Mouse (Mus musculus) thymus, postnatal 14 days (tissue): ENCODE results near the gene Mbnl1.

Experiments used
- DNase-seq: peaks from one replicate; pipeline ENCODE4 v3.0.0; 2021

Mbnl1 gene

DNA sequence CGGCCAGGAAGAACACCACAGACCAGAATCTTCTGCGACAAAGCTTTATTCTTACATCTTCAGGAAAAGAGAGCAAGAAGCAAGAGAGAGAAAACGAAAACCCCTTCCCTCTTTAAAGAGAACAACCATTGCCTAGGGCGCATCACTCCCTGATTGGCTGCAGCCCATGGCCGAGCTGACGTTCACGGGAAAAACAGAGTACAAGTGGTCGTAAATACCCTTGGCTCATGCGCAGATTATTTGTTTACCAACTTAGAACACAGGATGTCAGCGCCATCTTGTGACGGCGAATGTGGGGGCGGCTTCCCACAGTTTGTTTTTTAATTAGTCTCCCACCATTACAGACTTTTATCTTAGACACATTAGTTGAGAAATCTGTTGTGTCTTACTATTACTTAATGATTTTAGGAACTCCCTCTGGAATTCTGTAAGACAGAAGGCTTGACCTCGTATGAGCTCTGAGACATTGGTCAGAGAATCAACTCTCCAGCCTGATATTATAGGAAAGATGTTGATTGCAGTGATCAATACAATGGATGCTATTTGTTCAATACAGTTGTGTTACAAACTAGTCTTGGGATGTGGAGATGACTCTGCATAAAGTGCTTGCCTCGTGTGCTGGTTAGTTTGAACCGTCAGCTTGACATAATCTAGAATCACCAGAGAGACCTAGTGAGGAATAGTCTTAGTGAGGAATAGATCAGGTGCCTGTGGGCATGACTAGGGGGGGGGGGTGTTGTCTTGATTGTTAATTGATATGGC lies 22.3 kb downstream of the Mbnl1 start:
- peak; percentile 27 for DNase-seq

DNA sequence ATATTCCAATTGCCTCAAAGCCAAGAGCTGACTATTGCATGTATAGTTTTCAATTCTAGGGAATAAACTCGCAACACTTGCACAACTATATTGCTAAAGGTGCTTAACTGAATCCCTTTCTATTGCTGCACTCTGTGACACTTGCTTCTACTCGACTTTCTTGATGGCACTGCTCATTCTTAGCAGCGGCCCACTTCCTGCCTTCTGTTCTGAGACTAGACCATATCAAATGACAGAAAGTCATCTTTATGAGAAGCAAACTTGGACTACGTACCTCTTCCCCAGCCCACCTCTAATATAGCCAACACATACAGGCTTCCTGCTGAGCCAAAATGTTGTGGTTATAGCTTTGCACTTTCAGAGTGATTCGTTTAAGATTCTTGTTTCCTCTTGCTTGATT lies 23.6 kb downstream of the Mbnl1 start:
- DNase-seq = peak; percentile 57

DNA sequence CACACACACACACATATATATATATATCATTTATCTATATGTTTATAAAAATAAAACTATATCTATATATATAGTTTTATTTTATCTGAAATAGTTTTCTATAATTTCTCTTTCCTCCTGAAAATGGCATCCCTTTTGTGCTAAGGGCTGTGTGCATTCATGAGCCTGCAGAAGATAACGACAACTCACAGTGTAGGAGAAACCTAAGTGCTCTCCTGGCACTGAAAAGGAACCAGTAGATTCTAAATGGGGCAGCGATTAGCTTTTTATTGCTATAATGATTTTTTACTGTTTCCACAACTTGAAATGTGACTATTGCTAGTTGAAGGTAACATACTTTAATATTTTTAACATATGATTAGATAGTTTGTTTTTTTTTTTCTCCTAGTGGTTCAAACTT lies 25.5 kb downstream of the Mbnl1 start:
- no peak for DNase-seq

DNA sequence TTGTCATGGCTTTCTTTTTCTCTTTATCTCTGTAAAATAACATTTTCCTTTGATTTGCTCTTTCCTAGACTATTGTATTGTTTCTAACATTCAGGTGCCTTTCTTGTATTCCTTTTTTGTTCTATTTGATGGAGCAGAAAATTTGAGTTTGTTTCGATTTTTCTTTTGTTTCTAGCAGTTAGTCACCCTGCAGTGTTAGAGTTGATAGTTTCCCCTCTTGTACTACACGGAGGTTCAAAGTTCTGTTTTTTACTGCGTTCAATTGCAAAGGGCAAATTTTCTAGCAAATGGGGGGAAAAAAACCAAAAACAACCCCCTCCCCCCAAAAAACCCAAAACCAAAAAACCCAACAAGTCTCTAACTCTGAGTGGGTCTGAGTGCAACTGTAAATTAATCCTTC lies 26.0 kb downstream of the Mbnl1 start:
- no peak for DNase-seq

DNA sequence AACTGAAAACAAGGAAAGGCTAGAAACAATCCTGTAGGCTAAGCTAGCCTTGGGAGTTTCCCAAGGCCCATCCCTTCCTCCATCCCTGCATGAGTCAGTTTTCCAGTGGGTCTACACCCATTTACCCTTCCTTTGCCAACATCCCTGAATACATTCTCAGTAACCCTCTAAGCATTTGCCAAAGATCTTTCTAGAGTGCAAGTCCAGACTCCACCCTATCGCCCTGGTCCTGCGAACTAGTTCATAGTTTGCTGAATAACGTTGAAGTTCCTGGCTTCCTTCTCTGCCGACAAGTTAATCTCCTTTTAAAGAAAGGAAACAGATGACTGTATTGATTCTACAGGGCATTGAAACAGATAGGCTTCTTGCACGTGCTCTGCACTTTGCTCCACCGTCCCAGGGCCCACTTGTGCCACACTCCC lies 26.5 kb downstream of the Mbnl1 start:
- peak; percentile 23 for DNase-seq

DNA sequence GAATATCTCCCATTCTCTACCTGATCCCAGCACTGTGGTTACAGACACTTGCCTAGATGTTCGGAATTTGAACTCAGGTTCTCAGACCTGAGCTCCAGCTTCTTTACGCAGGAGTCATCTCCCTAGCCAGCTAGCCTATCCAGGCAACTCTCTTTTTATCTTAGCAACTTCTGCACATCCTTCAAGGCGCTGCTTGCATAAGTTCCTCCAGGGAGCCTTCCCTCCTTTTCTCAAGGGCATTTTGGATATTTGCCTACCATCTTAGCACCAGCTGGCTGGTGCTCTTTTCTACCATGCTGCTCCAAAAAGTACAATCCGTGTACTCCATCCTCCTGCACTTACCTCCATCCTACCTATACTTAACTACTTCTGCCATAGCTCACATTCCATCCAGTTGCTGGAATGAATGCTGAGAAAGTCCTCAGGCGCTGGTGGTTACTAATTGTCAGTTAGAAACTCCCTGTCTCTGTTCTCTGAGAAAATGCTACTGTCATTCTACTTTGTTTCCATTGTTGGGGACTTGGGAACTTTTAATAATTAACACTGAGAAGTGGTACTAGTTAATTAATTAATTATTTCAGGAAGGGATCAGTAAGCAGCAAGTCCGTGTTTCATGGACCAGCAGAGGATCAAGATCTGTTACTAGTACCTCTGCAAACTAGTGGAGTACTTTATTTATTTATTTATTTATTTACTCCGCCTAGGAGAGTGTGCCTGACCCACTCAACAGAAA lies 27.3 kb downstream of the Mbnl1 start:
- DNase-seq = no peak

DNA sequence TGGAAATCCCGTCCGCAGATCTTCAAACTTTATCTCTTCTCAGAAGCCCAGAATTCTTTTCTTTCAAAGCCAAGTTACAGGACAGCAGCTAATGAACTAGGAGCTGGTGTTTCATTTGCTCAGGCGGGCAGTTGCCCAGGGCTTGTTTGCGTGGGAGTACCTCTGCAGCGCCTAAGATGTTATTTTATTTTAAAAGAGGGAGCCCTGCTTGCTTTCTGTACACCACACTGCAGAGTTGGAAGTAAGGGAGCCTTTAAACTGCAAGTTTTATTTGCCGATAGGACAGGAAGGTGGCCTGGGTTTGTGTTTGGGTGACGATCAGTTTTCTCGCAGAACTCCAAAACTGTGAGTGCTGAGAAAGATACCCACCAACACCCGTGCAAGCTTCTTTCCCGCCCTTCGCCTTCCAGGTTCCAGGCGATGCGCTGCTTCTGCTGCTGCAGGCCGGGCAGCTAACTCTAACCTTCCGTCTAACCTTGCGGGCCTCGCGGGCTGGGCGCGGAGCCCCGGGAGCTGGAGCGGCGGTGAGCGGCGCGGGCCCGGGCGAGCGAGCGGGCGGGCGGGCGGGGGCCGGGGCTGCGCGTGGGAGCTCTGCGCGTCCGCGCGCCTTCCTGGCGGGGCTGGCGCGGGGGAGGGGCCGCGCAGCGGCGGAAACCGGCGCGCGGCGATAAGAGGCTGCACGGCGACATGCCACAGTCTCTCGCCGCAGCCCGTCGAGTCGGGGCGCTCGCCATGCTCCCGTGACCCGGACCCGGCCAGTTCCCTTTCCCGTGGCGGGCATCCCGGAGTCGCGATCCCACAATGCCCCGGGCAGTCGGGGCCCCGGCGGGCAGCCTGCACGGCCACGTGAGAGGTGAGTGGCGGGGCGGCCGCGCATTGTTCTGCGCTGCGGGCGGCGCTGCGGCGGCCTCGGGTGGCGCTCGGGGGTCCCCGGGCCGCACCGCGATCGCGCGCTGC lies 28.2 kb downstream of the Mbnl1 start:
- DNase-seq = peak; percentile 89

DNA sequence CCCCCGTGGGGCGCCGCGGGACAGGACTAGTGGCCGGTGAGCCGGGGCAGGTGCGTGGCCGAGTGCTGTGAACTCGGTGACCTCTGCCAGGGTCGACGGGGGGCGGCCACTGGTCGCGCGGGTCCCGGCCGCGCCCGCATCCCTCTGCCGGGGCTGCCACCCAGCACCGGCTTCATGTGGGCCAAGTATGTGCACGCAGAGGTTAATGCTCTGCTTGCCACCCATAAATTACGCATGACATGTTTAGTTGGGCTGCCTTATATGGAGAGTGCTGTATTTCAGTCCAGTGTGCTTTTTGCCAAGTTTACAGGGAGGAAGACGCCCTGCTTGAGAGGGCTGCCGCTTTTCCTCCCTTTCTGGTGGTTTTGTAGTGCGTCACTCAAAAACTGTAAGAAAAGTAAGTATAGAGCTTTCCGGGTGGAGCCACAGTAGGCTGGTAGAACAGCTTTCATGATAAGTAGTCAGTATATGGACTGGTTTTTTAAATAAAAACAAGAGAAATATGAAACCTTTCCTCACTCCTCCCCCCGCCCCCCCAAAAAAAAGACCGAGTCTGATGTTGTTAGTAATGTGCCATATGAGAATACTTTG lies 29.0 kb downstream of the Mbnl1 start:
- peak; percentile 68 for DNase-seq

DNA sequence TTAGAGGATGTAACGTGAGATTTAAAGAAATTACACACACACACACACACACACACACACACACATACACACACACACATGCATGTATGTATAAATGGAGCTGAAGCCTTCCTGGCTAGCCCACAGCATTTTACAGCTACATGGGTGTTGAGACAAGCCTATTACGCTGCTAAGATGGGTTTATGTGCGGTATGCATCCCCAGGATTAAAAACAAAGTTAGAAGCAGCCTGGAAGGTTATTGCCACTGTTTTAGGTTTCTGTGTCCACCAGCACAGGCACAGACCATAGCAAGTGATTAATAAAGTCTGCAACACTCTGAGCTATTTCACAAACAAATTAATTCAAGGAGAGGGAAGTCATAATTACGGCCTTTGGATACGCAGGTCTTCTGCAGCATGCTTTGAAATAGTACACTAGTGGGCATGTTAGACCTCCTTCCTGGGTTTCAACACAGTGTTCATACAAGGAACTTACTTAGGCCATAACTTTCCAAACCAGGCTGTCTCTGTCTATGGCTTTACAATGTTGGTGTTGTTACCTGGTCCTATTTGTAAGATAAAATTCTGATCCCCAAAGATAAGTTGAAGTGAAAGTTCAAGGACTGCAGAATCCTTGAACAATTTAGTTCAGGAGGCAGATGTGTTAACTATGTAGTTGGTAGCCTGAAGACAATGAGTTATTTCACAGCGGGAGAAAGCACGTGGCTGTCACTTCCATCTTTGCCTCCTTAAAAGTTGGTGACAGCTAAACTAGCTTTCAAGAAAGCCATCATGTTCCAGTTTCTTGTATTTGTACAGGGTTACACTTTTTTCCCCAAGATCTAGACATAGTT lies 29.7 kb downstream of the Mbnl1 start:
- DNase-seq = no peak

DNA sequence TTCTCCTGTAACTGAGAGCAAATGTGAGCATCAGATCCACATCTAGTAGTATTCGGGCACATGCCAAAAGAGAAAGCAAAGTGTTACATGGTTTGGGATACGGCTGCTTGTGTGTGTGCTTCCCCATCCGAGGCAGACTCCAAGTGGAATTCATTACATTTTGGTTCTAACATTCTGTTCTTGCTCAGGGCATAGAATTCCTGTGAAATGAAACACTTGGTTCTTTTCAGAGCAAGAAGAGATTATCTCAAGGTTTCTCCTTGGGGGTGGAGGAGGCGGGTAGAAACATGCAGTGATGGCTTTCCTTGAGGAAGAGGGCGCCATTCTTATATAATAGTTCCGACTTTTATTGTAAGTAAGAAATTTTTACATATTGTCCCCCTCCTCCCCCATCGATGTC lies 30.6 kb downstream of the Mbnl1 start:
- DNase-seq = peak; percentile 16

DNA sequence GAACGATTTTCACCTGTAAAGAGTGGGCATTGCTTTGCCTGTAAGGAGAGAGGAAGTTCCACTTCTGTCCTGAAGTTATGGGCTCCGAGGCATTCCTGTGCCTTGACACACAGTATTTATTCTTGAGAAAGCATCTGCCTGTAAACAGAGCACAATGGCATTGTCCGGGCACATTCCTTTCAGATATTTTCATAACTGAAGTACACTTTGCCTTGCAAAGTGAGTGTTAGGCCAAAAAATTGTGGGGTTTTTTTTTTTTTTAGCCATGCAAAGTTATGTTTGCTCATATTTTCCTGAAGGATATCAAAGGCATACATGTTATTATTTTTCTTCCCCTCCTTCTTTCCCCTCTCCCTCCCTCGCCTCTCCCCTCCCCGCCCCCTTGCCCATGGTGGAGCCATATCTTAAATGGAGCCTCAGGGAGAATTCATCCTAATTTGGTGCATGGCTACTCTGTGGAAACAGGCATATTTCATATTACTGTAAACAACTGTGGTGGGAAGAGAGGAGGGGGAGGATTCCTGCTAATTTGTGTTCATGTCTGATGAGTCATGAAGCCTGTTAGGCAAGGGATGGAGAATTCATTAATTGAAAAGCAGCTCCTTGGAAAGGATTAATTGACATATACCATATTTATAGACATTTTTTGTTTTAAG lies 32.3 kb downstream of the Mbnl1 start:
- no peak for DNase-seq

DNA sequence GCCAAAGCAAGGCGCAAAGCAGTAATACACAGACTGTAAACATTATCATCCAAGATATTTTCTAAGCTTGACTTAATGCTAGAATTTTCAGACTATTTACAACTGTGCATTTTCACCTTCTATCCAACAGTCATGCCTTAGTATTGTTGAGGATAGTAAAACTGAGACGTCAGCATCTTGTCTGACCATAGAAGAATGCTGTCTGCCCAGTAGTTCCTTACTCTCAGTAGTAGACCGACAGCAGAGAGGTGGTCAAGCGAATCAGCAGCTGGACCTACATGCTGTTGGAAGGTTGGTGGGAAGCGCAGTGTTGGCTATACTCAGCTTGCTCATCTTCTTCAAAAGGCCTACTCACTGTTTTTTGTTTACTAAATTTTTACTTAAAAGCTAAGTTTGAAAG lies 34.2 kb downstream of the Mbnl1 start:
- no peak for DNase-seq

DNA sequence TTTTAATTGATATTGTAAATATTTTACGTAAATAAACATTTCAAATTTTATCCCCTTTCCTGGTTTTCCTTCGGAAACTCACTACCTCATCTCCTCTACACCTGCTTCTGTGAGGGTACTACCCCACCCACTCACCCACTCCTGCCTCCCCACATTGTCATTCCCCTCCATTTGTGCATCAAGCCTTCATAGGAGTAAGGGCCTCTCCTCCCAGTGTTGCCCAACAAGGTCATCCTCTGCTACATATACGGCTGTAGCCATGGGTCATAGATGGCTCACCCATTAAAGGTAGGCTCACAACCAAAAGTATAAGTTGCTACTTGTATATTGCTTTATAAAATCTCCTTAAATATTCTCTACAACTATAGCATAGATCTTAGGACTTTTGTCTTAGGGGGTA lies 34.9 kb downstream of the Mbnl1 start:
- DNase-seq = no peak

DNA sequence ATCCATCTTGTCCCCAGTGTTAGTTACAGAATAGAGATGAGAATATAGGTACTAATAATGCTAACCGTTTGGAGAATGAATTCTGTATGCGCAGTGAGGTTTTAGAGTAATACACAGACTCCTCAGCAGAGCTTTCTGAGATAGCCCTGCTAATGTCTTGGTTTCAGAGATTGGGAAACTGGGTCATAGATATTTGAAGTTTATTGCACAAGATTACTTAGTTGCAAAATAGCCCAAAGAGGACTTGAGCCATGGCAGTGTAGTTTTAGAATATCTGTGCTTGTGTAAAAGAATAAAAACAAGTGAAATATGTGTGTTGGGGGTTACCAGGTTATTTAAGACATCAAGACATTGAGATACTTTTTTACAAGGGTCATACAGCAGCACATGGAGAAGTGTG lies 35.3 kb downstream of the Mbnl1 start:
- DNase-seq = no peak

DNA sequence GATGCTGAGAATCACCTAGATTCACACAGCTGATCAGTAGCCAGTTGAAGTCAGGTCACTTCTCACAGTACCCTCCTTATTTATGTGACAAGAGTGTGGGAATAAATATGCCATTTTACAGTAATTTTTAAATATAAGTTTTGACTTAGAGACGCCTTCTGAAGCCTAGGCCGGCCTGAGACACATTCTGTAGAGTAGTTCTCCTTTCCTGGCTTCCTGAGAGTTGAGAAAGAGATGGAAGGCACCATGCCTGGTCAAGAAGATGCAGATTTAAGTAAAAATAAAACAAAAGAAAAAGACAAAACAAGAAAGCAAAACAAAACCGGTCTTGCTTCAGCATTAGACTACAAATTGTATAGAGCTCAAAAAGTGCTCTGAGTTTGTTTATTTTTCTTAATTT lies 38.6 kb downstream of the Mbnl1 start:
- no peak for DNase-seq

DNA sequence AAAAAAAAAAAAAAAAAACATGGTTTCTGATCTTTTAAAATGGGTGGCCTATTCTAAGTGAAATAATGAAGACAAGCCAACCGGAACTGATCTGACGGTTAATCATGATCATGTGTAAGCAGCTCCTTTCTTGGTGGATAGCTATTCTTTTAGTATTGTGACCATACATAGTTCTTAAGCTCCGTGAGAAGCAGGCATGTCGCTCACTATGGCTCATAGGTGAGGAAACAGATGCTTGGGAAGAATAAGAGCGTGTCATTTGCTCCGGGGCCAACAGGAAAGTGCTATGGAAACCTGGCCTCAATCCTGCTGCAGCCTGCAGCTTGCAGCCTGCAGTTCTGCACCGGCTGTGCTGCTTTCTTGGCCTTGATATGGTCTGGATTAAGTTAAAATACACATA lies 40.7 kb downstream of the Mbnl1 start:
- no peak for DNase-seq

DNA sequence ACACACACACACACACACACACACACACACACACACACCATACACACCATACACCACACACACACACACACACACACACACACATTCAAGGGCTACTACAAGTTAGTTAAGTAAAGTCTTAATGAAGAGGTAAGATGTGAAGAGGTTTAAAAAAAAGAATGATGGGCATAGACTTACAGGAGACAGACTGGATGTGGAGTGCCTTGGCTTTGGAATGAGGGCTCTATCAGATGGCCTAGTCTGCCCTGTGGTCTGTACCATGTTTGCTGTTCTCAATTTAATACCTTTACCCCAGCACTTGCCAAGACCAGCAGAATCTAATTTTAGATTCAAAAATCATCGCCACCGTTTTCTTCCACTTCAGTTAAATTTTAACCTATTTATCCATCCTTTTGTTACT lies 41.1 kb downstream of the Mbnl1 start:
- DNase-seq = no peak

DNA sequence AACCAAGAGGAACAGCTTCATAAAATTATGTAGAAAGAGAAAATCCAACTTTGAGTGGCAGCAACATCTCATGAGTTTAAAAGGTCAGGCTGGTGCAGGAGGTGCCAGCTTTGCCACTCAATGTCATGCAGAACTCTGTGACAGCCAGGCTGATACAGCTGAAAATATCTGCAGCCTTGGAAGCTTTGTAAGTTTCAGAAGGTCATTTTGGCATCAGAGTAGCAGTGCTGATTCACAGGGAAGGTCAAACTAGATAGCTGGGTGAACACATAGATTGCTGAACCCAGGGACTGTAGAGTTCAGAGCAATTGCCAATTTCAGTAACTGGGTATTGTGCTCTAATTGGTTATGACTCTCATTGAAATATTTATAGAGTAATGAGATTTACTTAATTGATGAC lies 42.8 kb downstream of the Mbnl1 start:
- DNase-seq = no peak

DNA sequence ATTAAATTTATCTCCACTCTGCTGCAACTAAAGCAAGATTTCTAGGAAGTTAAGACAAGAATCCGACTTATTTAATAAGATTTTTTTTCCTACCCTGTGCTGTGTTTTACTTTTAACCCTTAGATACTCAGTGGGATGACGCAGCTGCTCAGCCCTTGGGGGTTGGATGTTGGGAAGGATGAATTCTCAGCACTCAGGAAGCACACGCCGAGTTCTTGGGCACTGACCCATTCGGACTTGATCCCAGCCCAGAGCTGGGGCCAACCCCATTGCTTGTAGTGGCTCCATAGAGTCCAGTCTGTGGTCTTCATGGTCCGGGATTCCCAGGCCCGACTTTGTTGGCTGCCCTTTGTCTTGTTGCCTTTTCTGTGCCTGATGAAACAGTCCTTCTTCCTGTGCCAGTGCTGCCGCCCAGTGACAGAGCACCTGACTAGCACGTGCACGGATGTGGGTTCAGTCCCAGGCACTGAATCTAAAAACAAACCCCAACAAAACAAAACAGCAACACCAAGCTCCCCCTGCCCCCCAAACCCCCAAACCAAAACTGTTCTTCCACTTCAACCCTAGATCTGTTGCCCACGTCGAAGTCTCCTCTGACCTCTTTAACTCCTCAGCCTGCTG lies 43.5 kb downstream of the Mbnl1 start:
- DNase-seq = peak; percentile 92

DNA sequence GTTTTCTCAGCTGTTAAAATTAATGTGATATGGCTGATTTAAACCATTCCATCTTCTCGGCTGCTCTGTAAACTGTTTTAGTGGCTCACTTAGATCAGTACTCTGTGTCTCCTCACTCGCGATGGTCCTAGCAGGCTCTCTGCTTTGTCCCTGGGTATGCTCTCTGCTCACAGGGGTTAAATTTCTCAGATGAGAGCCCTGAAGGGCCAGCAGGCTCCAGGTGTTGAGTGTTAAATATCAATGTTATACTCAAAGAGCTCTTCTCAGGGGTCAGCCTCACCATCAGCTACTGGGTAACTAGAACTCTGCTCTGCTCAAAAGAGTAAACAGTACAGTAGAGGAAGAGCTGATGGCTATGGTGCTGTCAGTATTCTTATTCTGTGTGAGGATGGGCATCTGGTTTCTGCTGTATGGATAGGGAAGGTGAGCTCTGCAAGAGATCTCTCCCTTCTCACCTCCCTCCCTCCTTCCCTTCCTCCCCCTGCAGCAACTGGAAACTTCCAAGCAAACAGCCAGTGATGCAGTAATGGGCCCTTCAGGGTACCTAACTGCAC lies 44.7 kb downstream of the Mbnl1 start:
- no peak for DNase-seq

DNA sequence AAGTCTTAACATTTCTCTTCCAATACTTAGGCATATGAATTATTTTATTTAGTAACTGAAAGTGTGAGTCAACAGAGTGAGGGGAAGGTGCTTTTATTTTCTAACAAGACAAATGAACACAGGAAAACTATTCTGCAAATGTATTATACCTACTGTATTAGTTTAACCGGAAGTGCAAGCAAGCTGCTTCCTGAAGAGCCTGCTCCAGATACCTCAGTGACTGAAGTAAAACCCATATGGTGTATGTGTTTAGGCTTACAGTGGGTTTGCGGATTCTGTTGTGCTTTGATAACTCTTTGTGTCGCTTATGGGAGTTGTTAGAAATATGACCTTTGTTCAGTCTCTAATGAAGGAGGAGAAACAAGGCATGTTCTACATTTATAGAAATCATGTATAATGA lies 46.7 kb downstream of the Mbnl1 start:
- DNase-seq = no peak
